Mouse (Mus musculus): Measurements from ENCODE around the gene Acnat1. TPM values are rescaled to one million over a fixed set of nuclear protein-coding genes. Genes with fewer than 3 reads are reported as not detected.

The Acnat1 gene
- polyA plus RNA-seq, 1 experiment from 2014 or later: 4.4 TPM

Other genes with a start within 250 kb of the Acnat1 start
- gene Acnat2, start 65.8 kb downstream of the Acnat1 start, polyA plus RNA-seq (2015; fragmentation: Nextera tagmentation; extraction: Ambion mirVana): 8.7 and 13.6 TPM in 2 replicates
- 16.6 and 18.2 TPM in 2 replicates for gene Baat, start 32.6 kb upstream of the Acnat1 start, polyA plus RNA-seq (2015; fragmentation: Nextera tagmentation; extraction: Ambion mirVana)
- gene Mrpl50, start 47.2 kb upstream of the Acnat1 start, polyA plus RNA-seq (2015; fragmentation: Nextera tagmentation; extraction: Ambion mirVana): 64.3 and 66.1 TPM in 2 replicates
- 2.2 and 2.5 TPM in 2 replicates for gene Zfp189, start 47.3 kb upstream of the Acnat1 start, polyA plus RNA-seq (2015; fragmentation: Nextera tagmentation; extraction: Ambion mirVana)
- 2,616 and 2,625 TPM in 2 replicates for gene Aldob, start 75.6 kb upstream of the Acnat1 start, polyA plus RNA-seq (2015; fragmentation: Nextera tagmentation; extraction: Ambion mirVana)
- gene Tmem246, start 124.0 kb upstream of the Acnat1 start, polyA plus RNA-seq (2015; fragmentation: Nextera tagmentation; extraction: Ambion mirVana): 3.3 and 3.9 TPM in 2 replicates
- 9.4 and 11.8 TPM in 2 replicates for gene Rnf20, start 158.1 kb upstream of the Acnat1 start, polyA plus RNA-seq (2015; fragmentation: Nextera tagmentation; extraction: Ambion mirVana)
- not detected in 2 replicates for gene Ppp3r2, start 208.1 kb upstream of the Acnat1 start, polyA plus RNA-seq (2015; fragmentation: Nextera tagmentation; extraction: Ambion mirVana)

All from liver, postnatal 0 days (tissue).